Mouse (Mus musculus) G1E (cell line): ENCODE data around the gene Ell2.

Source experiments
- CTCF ChIP-seq: IDR thresholded peaks from 2 replicates; pipeline ENCODE4 v1.5.1; 2012; ENCODE audit warnings: low read depth, low read length, inconsistent platforms, mixed read lengths
- POLR2AphosphoS5 ChIP-seq: IDR thresholded peaks from 2 replicates; pipeline ENCODE4 v1.6.1; 2012; ENCODE audit warnings: low read depth, low read length, inconsistent platforms; ENCODE audit not compliant: insufficient replicate concordance

DNA sequence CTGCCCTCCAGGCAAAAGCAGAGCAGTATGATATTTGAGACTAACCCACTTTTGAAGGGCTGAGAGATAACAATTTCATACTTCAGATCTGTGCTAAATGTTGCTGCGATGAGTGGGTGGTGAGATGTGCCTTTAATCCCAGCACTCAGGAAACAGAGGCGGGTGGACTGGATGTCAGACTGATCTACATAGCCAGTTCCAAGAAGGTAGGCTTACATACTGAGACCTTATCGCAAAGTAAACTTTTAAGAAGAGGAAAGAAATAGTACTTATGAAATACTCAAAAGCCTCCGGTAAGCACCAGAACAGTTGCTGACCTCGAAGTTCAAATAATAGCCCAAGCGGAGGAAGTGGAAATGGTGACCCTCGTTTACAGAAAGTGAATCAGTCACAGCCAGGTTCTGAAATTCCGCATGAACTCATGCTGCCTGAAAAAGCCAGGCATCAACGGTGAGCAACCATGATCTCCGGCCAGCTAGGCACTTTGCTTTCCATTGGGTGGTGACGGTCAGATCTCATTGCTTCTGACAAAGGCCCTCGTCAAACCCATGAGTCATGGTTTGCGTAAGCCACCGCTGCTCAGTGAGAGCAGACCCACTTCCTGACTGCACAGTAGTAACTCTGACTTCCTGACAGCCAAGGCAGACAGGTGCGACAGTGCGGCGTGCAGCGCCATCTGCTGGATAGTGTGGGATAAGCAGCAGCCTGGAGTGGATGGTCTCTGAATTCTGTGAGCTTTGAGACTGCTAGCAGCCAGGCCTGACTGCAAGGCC is 91.0 kb downstream of the Ell2 start:
- TF ChIP-seq CTCF (peak; percentile 99), POLR2AphosphoS5 (no peak)
